Mouse (Mus musculus): Measurements from ENCODE around the gene Hoxa3.

DNA sequence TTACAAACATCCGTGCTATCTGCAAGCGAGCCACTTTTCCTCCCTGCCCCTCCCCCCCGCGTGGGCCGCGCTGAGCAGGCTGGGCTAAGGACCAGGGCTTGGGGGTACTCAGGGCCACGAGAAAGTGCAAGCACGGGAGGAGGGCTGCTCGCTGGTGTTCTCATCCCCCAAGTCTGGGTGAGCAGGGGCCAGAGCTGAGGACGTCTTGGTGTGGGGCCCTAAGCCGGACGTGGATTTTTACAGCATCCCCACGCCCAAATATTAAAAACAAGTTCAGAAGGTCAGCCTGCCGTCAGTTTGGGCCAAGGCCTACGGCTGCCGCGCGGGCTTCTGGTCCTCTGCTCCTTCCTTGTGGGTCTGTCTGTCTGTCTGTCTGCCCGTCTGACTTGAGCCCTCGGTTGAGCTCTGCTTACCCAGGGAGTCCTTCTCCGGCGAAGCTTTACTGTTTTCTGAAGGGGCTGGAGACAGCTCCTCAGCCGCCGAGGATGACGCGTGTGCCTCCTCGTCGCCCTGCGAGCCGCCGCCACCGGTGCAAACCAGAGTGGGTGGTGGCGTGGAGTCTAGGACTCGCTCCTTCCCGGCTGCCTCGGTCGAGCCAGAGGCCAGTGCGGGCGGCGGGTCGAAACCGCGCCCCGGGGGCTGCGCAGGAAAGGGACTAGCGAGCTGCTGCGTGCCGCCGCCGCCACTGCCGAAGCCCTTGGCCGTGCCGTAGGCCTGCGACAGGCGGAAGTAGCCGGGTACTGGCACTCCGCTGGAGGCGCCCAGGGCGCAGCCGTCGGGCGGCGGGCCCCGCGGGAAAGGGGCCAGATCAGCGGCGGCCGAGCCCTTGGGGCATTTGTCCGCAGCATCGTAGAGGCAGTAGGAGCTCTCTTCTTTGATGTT lies 20.7 kb upstream of the Hoxa3 start:
- TF ChIP-seq CTCF (IDR thresholded peaks at IDR 0.05) (no peak), POLR2A (IDR thresholded peaks at IDR 0.05; ENCODE audit: insufficient read depth, low read depth, low read length) (no peak), EP300 (IDR thresholded peaks at IDR 0.05; ENCODE audit: insufficient read depth, low read depth, low read length) (no peak)

Data from heart, adult 2 months (tissue).